Mouse (Mus musculus) macrophage (primary cell): ENCODE measurements around the gene Ttc28. TPM values are rescaled to one million over a fixed set of nuclear protein-coding genes. Genes with fewer than 3 reads are reported as not detected.

Experiments
- H3K27ac ChIP-seq: fragments of 350-480 bp; formaldehyde crosslinking; 2 replicates; pipeline ENCODE4 v1.9.0; 2021
- H3K36me3 ChIP-seq: fragments of 350-480 bp; formaldehyde crosslinking; 2 replicates; pipeline ENCODE4 v1.9.0; 2021; ENCODE audit errors: inconsistent target
- H3K4me3 ChIP-seq: fragments of 350-480 bp; formaldehyde crosslinking; 2 replicates; pipeline ENCODE4 v1.9.0; 2021; ENCODE audit errors: inconsistent target
- H3K79me2 ChIP-seq: fragments of 350-480 bp; formaldehyde crosslinking; 2 replicates; pipeline ENCODE4 v1.9.0; 2021; ENCODE audit errors: inconsistent target
- WGBS: methylation state at CpG from one replicate; pipeline ENCODE4 v1.1.7; 2026; ENCODE audit warnings: inconsistent platforms; ENCODE audit not compliant: missing documents; 5-methylcytosine and 5-hydroxymethylcytosine counted together
- polyA plus RNA-seq: library from polyadenylated mRNA; stranded (reverse); fragments of 250-400 nt; gene quantifications from 3 replicates; pipeline ENCODE4 v1.2.4, GENCODE M21; 2018; ENCODE audit warnings: inconsistent platforms

Ttc28 gene
- polyA plus RNA-seq, 1 experiment from 2014 or later: 0.77 TPM

DNA sequence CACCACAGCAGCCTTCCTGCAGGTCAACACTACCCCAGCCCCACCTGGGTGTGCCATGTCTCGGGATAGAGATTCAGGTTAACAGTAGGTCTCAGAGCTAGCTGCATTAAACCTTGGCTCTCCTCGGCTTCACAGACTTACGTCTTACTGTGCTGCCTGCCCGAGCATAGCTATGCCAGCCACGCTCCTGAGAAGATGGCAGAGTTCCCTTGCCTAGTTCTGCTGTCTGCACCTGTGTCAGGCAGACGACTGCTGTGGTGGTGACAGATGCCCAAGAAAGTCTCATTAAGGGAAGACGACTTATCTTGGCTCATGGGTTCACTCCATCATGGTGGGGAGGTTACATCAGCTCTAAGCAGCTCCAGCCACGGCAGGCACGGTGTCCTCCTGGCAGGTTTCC is 278.7 kb downstream of the Ttc28 start:
- H3K4me3 ChIP-seq: no peak overlapping the region
- no peaks in the 10 kb centered on the region for H3K79me2 ChIP-seq
- no peak overlapping the region for H3K27ac ChIP-seq
- no peaks in the 10 kb centered on the region for H3K36me3 ChIP-seq
- WGBS: 91% methylated on average over 9 of the region's 9 CpGs

DNA sequence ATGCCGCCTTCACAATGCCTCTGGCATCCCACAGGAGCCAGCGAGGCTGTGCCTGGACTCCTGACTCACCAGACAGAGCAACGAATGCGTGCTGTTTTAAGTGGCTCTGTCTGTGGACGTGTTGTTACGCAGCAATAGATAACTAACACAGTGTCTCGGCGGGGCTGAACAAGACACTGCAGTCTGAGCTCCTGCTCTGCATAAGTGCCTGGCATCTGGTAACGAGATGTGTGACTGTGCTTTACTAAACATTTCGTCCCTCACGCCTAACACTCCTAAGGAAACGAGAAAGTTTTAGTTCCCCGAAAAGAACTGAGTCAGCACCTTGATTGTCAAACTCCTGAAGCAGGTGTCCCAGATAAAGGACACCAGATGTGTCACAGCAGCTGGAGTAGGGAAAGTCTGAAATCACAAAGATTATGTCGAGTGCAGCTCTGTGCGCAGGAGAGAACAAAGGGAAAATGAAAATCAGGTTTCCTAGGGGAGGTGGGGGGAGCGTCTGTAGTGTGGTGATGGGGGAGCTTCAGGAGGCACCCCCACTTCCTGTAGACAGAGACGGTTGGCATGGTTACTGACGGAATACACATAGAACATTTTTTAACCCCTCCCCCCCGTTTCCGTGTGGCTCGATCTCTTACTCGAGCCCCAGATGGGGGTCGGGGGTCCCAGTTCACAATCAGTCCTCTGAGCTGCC is 280.2 kb downstream of the Ttc28 start:
- Histone ChIP-seq H3K36me3 (no peaks in the 10 kb centered on the region), H3K4me3 (no peak overlapping the region), H3K27ac (no peak overlapping the region), H3K79me2 (no peaks in the 10 kb centered on the region)
- 41% methylated on average over 23 of the region's 23 CpGs for WGBS

DNA sequence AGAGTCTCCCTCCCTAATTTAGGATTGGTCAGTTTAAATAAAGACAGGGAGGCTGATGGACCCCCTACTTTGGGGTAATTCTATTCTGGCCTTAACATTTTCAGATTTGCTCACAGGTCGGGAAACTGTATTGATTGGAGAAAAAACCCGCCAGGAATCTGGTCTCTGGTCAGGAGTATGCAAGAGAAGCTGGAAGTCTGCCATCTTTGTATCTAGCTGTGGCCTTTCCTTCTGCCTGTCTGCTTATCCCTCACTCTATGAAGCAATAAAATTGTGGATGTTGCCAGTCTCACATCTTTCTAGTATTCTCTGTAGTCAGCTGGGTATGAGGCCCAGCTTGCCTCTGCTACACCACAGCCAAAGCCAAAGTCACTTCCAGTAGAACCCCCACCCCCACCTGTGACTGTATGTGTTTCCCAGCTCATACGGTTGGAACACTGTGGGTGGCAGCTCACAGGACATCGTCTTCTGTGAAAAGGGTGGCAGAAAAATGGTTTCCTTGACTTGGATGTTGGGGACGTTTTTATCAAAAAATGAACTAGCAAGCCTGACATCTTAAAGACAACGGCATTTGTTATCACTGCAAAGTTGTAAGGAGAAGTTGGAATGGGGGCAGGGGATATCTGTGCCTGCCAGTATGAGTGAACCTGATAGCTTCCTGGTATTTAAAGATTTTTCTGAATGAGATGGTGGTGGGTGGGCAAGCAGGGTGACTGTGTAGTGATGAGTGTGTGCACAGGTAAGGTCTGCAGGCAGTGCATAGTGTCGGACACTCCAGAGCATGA is 281.7 kb downstream of the Ttc28 start:
- Histone ChIP-seq H3K4me3 (no peak overlapping the region), H3K79me2 (no peaks in the 10 kb centered on the region), H3K36me3 (no peaks in the 10 kb centered on the region), H3K27ac (no peak overlapping the region)
- 89% methylated on average over 7 of the region's 7 CpGs for WGBS

DNA sequence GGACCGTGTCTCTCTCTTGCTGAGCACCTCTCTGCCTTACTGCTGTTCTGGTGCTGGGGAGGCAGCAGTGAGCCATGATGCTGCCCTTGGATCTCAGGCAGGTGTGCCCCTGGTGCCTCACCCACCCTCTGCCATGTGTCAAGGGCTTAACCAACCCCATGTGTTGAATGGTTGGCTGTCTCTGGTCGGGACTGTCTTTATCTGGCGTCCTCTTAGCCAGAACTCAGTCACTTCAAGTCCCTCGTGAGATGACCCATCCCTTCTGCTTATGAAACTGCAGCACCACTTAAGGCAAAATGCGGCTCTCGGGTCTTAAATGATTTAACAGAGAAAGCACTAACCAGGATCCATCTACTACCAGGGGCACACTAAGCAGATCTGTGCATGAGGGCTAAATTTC is 283.3 kb downstream of the Ttc28 start:
- Histone ChIP-seq H3K4me3 (no peak overlapping the region), H3K27ac (no peak overlapping the region)
- 94% methylated on average over 6 of the region's 6 CpGs for WGBS

DNA sequence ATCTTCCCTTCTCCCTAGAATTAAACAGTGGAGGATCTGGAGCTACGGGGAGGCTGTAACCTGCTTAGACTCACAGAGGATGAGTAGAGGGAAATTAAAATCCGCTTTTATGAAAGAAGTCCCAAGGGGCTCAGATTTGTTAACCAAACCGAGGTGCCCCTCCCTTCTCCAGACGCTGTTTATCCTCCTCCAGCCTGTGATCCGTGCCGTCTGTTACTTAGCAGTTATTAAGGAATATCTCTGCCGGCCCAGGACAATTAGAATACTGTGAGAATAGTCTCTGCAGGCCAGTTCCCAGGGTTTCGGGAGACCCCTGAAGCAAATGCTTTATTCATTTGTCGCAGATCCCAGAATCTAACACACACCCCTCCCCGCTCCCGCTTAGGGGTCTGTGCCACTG is 283.8 kb downstream of the Ttc28 start:
- H3K27ac ChIP-seq: no peak overlapping the region
- WGBS: 96% methylated on average over 11 of the region's 11 CpGs
- H3K79me2 ChIP-seq: no peaks in the 10 kb centered on the region
- no peaks in the 10 kb centered on the region for H3K36me3 ChIP-seq
- no peak overlapping the region for H3K4me3 ChIP-seq

More for the DNA sequence above, 283.3 kb downstream of the Ttc28 start:
- Histone ChIP-seq H3K36me3 (no peaks in the 10 kb centered on the region), H3K79me2 (no peaks in the 10 kb centered on the region)

DNA sequence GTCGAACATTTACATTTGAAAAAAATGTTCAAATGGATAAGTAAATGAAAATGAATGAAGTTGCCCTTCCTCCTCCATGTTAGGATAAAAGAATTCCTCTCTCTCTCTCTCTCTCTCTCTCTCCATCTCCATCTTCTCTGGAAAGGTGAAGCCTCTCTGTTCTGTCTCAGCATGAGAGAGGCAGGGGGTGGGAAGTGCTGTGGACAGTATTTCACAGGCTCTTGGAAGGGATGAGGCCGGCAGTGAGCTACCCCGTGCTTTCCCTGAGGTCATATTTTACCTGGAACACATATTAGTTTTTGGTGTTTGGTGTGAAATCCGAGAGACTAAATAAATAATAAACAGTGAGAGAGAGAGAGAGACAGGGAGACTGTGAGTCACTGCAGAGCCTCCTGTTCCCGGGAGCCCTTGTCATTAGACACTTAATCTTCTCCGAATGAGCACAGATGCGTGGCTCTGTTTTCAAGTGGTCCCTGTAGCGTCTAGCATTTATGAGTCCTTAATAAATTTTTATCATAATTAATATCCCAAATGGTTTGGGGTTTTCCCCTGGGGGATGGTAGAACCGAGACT is 284.8 kb downstream of the Ttc28 start:
- no peaks in the 10 kb centered on the region for H3K36me3 ChIP-seq
- no peak overlapping the region for H3K4me3 ChIP-seq
- H3K79me2 ChIP-seq: no peaks in the 10 kb centered on the region
- 90% methylated on average over 9 of the region's 9 CpGs for WGBS
- no peak overlapping the region for H3K27ac ChIP-seq

DNA sequence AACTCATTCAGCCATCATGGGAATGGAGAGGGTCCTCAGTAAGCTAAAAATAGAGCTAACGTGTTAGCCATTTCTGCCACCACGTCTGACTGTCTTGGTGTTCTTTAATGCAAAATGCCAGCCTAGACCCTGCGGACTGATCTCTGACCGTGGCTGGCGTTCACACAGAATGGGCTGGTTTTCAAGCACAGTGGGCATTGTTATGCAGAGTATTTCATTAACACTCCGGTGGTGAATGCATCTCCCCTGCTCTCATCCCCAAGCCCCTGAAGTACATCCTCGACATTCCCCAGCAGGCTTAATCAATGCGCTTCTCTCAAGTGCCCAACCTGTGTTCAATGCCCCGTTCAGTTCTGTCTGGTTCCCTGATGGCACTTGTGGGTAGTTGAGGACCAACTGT is 290.8 kb downstream of the Ttc28 start:
- WGBS: 90% methylated on average over 9 of the region's 9 CpGs
- H3K27ac ChIP-seq: no peak overlapping the region
- H3K4me3 ChIP-seq: no peak overlapping the region
- H3K79me2 ChIP-seq: no peaks in the 10 kb centered on the region
- no peaks in the 10 kb centered on the region for H3K36me3 ChIP-seq

DNA sequence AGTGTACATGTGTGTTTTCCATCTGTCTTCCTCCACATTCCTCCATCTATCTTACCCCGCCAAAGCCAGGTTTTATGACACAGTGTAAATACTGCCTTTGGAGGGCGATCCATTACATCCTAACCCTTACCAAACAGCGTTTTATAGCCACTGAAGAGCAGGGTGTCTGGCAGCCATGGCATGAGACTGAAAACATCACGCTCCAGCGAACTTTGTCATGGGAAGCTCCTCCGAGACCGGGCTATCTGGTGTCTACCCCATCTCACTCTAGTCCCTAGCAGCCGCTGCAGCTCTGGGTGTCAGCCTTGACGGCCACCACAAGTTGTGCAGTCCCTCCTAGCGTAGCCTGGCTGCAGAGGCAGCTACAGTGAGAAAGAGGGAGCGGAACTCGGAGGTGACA is 295.8 kb downstream of the Ttc28 start:
- Histone ChIP-seq H3K36me3 (no peaks in the 10 kb centered on the region), H3K27ac (no peak overlapping the region), H3K79me2 (no peaks in the 10 kb centered on the region), H3K4me3 (no peak overlapping the region)
- WGBS: 90% methylated on average over 12 of the region's 12 CpGs

DNA sequence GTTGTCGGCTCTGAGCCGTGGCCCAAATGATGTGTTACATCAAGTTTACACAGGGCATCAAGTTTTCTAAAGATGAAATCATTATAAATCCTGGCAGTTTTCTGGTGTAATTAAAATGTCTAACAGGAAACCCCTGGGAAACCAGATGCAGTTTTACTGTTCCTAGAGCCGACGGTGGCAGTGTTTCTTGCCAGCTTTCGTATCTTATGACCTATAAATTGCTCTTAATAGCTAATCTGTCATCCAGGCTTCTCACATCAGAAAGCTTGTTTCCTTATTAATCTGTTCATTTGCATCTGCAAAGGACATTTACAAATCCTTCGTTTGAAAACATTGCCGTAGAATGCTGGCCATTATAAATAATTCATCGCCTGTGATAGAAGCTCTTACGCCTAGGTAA is 296.2 kb downstream of the Ttc28 start:
- no peak overlapping the region for H3K27ac ChIP-seq
- H3K36me3 ChIP-seq: no peaks in the 10 kb centered on the region
- H3K79me2 ChIP-seq: no peaks in the 10 kb centered on the region
- H3K4me3 ChIP-seq: no peak overlapping the region
- 89% methylated on average over 9 of the region's 9 CpGs for WGBS

DNA sequence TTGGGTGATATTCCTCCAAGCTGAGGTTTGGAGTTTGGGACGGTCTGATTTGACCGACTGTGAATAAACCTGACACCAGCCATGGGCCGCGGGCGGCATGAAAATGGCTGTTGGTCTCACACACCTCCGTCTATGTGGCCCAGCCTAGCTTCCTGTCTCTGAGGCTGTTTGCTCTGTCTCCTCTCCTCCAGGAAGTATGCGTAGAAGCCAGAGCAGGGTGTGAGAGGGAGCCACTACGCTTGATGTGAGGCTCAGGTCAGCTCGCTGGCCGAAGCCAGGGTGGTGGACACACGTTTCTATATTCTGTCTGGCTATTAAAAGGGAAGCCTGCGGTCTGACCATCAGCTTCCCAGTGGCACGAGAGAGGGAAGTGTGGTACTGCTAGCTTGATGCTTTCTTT is 296.8 kb downstream of the Ttc28 start:
- H3K79me2 ChIP-seq: no peaks in the 10 kb centered on the region
- no peaks in the 10 kb centered on the region for H3K36me3 ChIP-seq
- H3K27ac ChIP-seq: no peak overlapping the region
- no peak overlapping the region for H3K4me3 ChIP-seq
- 83% methylated on average over 13 of the region's 13 CpGs for WGBS

DNA sequence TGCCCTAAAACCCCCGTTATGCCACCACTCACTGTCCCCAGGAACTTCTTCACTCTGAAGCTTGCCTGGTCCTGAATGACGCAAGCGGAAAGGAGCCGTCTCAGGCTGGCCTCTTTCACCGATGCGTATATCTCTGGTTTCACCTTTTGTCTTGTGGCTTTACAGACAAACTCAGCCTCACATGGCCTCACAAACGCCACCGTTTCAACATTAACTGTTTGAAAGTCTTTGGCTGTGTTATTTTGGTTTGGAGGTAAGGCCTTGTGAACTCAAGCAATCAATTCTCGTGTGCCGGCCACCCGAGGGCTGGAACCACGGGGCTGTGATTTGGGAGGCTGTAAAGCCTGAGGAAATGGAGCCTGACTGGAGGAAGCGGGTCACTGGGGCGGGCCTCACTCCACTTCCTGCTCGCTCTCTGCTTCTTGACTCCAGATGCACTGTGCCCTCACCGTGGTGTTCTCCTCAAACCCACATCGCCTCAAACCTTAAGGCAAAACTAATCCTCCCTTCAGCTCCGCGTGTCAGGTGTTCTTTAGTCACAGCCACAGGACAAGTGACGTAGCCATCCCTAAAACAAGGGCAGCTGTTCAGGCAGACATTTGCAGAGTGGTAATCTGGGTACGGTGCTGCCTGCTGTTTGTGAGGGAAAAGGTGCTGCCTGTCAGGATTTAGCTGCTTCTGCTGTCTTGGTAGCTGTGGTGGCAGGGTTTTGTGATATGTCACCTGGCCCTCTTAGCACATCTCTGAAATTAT is 298.9 kb downstream of the Ttc28 start:
- 6% methylated on average over 21 of the region's 21 CpGs for WGBS
- Histone ChIP-seq H3K4me3 (peak overlapping the region; percentile 16), H3K79me2 (no peaks in the 10 kb centered on the region), H3K36me3 (no peaks in the 10 kb centered on the region), H3K27ac (peak overlapping the region; percentile 16)

DNA sequence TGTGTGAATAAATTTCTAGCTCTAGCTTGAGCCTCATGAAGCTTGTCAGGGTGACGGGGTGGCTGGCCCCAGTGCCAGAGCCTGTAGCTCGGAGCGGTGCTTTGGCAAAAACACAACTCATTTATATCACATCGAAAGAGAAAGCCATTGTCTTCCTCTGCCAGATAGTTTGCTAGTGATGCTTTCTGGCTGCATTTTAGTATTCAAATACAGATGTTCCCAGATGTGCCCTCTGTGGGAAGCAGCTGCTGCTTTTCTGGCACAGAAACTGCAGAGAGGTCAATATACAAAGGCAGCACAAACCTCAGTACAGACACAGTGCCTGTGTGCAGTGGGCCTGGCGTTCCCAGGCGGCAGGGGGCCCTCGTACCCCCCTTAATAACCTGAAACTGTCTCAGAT is 300.0 kb downstream of the Ttc28 start:
- Histone ChIP-seq H3K27ac (no peak overlapping the region), H3K36me3 (no peaks in the 10 kb centered on the region), H3K4me3 (no peak overlapping the region), H3K79me2 (no peaks in the 10 kb centered on the region)
- WGBS: 90% methylated on average over 7 of the region's 7 CpGs

DNA sequence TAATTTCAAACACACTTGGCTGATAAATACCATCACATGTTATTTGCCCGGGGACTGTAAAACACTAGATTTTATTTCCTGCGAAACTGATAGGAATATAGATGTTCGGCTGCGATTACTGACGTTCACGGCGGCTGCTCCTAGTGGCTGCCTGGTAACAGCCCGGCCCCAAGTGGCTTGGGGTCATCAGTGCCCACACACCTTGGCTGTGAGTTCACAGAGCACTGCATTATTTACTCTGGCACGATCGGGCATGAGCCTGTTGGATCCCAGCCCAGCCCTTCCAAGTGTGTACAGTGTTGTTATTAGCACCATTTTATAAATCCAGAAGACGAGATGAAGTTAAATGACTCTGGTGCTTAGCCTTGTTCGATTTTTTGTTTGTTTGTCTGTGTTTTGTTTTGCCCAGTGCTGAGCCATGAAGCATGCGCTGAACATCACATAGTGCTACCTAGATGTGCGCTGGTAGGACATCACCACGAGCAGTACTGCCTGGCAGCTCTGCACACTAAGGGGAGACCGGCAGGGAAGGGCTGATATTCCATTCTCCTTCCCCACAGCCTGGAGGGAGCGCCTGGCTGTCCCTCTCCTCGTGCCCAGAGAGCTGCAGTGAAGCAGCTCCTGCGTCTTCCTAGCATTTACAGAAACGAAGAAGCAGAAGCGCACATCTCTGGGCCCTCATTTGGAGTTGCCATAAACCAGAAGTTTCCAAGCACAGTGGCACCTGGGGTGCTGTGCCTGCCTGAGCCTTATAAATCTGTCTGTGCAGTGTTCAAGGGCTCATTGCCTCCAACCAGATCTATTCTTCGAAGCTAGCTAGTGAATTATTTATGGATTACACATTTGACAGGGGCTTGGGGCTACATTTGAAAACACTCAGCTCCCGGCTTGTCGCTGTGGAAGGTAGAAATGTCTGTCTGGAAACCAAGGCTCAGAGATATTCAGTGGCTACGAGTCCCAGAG is 300.8 kb downstream of the Ttc28 start:
- WGBS: 95% methylated on average over 24 of the region's 25 CpGs

More for the DNA sequence above, 300.8 kb downstream of the Ttc28 start:
- Histone ChIP-seq H3K4me3 (no peak overlapping the region), H3K79me2 (no peaks in the 10 kb centered on the region), H3K27ac (no peak overlapping the region), H3K36me3 (no peaks in the 10 kb centered on the region)
